Mouse (Mus musculus) thymus, postnatal 10 days (tissue): ENCODE data around the gene Bloc1s1.
A peak's percentile ranks its signal among the peaks of the same experiment; 100 is the strongest.

Experiments used
- DNase-seq, 2 experiments: peaks; one replicate each; pipeline ENCODE4 v3.0.0; 2021; ENCODE audit warnings: low spot score in 2 of 2

The Bloc1s1 gene

GRCm38 (mm10) chr10:128923935-128924334 is at the start of gene Bloc1s1:
Gene Bloc1s1 (minus strand): TSS chr10:128924035.
- DNase-seq: no peak

GRCm38 (mm10) chr10:128972841-128973240 is 49.0 kb upstream of the Bloc1s1 start:
- DNase-seq: no peak

- DNase-seq: no peak
Measured at GRCm38 (mm10) chr10:128970740-128971250, 47.0 kb upstream of the Bloc1s1 start.

GRCm38 (mm10) chr10:128968341-128968749 is 44.5 kb upstream of the Bloc1s1 start:
- no peak for DNase-seq

GRCm38 (mm10) chr10:128965871-128966270 is 42.0 kb upstream of the Bloc1s1 start:
- DNase-seq: no peak

GRCm38 (mm10) chr10:128964961-128965360 is 41.1 kb upstream of the Bloc1s1 start:
- DNase-seq: no peak

- peak; percentile 80 for DNase-seq
Measured at GRCm38 (mm10) chr10:128960590-128961584, 37.1 kb upstream of the Bloc1s1 start, which contains the start of gene Mettl7b. Gene Mettl7b (minus strand): TSS chr10:128960988.

GRCm38 (mm10) chr10:128960142-128960541 is 36.3 kb upstream of the Bloc1s1 start:
- DNase-seq: no peak

- DNase-seq: no peak
Measured at GRCm38 (mm10) chr10:128958340-128958739, 34.5 kb upstream of the Bloc1s1 start.

- DNase-seq: no peak
Measured at GRCm38 (mm10) chr10:128950208-128950887, 26.5 kb upstream of the Bloc1s1 start.

GRCm38 (mm10) chr10:128947496-128947895 is 23.7 kb upstream of the Bloc1s1 start:
- DNase-seq: no peak

- DNase-seq: peak in 1 of 2 experiments; percentile 32
Measured at GRCm38 (mm10) chr10:128945675-128946074, 21.8 kb upstream of the Bloc1s1 start.

- no peak for DNase-seq
Measured at GRCm38 (mm10) chr10:128940475-128941061, 16.7 kb upstream of the Bloc1s1 start.

- no peak for DNase-seq
Measured at GRCm38 (mm10) chr10:128938974-128939373, 15.1 kb upstream of the Bloc1s1 start.

- DNase-seq: no peak
Measured at GRCm38 (mm10) chr10:128938457-128938856, 14.6 kb upstream of the Bloc1s1 start.

- no peak for DNase-seq
Measured at GRCm38 (mm10) chr10:128937756-128938390, 14.0 kb upstream of the Bloc1s1 start.

GRCm38 (mm10) chr10:128935826-128936440 is 12.1 kb upstream of the Bloc1s1 start:
- DNase-seq: no peak

GRCm38 (mm10) chr10:128934997-128935787 is 11.4 kb upstream of the Bloc1s1 start:
- peak in 1 of 2 experiments; percentile 47 for DNase-seq

- DNase-seq: no peak
Measured at GRCm38 (mm10) chr10:128933976-128934721, 10.3 kb upstream of the Bloc1s1 start.
